Mouse (Mus musculus): Measurements from ENCODE around the gene Rps19.

DNA sequence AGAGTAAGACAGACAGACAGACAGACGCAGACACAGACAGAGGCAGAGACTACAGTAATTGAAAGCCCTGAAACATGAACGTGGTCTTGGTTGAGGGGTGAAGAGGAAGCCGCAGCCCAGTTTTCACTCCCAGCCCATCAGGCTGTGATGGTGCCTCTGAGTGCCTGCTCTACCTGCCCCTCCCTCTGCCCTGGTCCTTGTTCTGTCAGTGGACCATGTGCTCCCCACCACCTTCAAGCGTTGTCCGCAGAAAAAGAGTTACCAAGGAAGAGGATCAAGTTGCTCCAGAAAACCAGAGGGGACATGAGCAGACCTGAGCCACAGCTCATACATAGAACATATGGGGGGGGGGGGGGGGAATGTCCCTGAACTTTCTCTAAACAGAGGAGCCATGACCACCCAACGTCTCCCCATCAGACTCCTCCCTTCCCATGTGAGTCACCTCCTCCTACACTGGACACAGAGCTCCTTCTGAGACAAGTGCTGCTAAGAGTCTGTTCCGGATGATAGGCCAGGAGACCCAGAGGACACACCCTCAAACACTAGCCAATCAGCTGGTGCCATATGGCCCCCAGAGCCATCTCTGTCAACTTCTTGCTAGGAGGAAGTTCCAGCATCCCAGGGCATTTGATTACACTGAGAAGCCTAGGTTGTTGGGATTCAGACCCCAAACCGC lies 31.5 kb upstream of the Rps19 start:
- TF ChIP-seq CEBPB (IDR thresholded peaks at IDR 0.05; ENCODE audit: insufficient read depth, poor library complexity, severe bottlenecking) = no peak
- TF ChIP-seq POLR2A (IDR thresholded peaks at IDR 0.05; ENCODE audit: insufficient read length, low read depth) = no peak
- TF ChIP-seq E2F4 (IDR thresholded peaks at IDR 0.05; ENCODE audit: insufficient read depth) = no peak
- TF ChIP-seq USF1 (IDR thresholded peaks at IDR 0.05; ENCODE audit: low read depth) = no peak
- TF ChIP-seq POLR2AphosphoS2 (IDR thresholded peaks at IDR 0.05; ENCODE audit: insufficient read length, low read depth) = no peak
- no peak for TF ChIP-seq MYOD1 (IDR thresholded peaks at IDR 0.05; ENCODE audit: control insufficient read depth in 1 of 3, insufficient read length in 2 of 3, low read depth in 2 of 3)
- no peak for TF ChIP-seq MAX (IDR thresholded peaks at IDR 0.05; ENCODE audit: low read depth)
- no peak for TF ChIP-seq MYOG (IDR thresholded peaks at IDR 0.05; ENCODE audit: control insufficient read depth in 1 of 3, insufficient read depth in 1 of 3, insufficient read length in 2 of 3, low read depth in 2 of 3)
- no peak for TF ChIP-seq TCF12 (IDR thresholded peaks at IDR 0.05; ENCODE audit: insufficient read depth, poor library complexity, severe bottlenecking)
- no peak for TF ChIP-seq SRF (IDR thresholded peaks at IDR 0.05; ENCODE audit: control insufficient read depth, insufficient read length, low read depth)
- TF ChIP-seq TCF3 (IDR thresholded peaks at IDR 0.05; ENCODE audit: insufficient read length, low read depth) = no peak
